Mouse (Mus musculus): ENCODE results near the gene Scn8a.

Gene Scn8a

GRCm38 (mm10) chr15:101069641-101070190 is 200.1 kb downstream of the Scn8a start:
- no peak for DNase-seq (ENCODE audit: low spot score in 2 of 2)

- DNase-seq (ENCODE audit: low spot score in 2 of 2) = no peak
Measured at GRCm38 (mm10) chr15:101070762-101071161, 201.1 kb downstream of the Scn8a start.

- no peak for DNase-seq (ENCODE audit: low spot score in 2 of 2)
Measured at GRCm38 (mm10) chr15:101072736-101073135, 203.1 kb downstream of the Scn8a start.

- no peak for DNase-seq (ENCODE audit: low spot score in 2 of 2)
Measured at GRCm38 (mm10) chr15:101074067-101074466, 204.4 kb downstream of the Scn8a start.

GRCm38 (mm10) chr15:101075150-101075549 is 205.5 kb downstream of the Scn8a start:
- no peak for DNase-seq (ENCODE audit: low spot score in 2 of 2)

GRCm38 (mm10) chr15:101075656-101076055 is 206.0 kb downstream of the Scn8a start:
- DNase-seq (ENCODE audit: low spot score in 2 of 2) = no peak

GRCm38 (mm10) chr15:101076071-101077000 is 206.7 kb downstream of the Scn8a start:
- no peak for DNase-seq (ENCODE audit: low spot score in 2 of 2)

GRCm38 (mm10) chr15:101077001-101077812 is 207.5 kb downstream of the Scn8a start:
- DNase-seq (ENCODE audit: low spot score in 2 of 2) = no peak

- DNase-seq (ENCODE audit: low spot score in 2 of 2) = no peak
Measured at GRCm38 (mm10) chr15:101077813-101078730, 208.4 kb downstream of the Scn8a start, which contains the start of gene Fignl2. TSS of gene Fignl2 (minus strand) at chr15:101078567.

GRCm38 (mm10) chr15:101078731-101079156 is 209.1 kb downstream of the Scn8a start:
- no peak for DNase-seq (ENCODE audit: low spot score in 2 of 2)

- no peak for DNase-seq (ENCODE audit: low spot score in 2 of 2)
Measured at GRCm38 (mm10) chr15:101080031-101080520, 210.4 kb downstream of the Scn8a start.

- no peak for DNase-seq (ENCODE audit: low spot score in 2 of 2)
Measured at GRCm38 (mm10) chr15:101081035-101081548, 211.4 kb downstream of the Scn8a start.

GRCm38 (mm10) chr15:101082236-101082635 is 212.6 kb downstream of the Scn8a start:
- no peak for DNase-seq (ENCODE audit: low spot score in 2 of 2)

- no peak for DNase-seq (ENCODE audit: low spot score in 2 of 2)
Measured at GRCm38 (mm10) chr15:101084499-101084898, 214.8 kb downstream of the Scn8a start.

- no peak for DNase-seq (ENCODE audit: low spot score in 2 of 2)
Measured at GRCm38 (mm10) chr15:101086451-101086850, 216.8 kb downstream of the Scn8a start.

- DNase-seq (ENCODE audit: low spot score in 2 of 2) = no peak
Measured at GRCm38 (mm10) chr15:101086956-101087355, 217.3 kb downstream of the Scn8a start.

GRCm38 (mm10) chr15:101088291-101088690 is 218.6 kb downstream of the Scn8a start:
- DNase-seq (ENCODE audit: low spot score in 2 of 2) = no peak

- DNase-seq (ENCODE audit: low spot score in 2 of 2) = no peak
Measured at GRCm38 (mm10) chr15:101091551-101091950, 221.9 kb downstream of the Scn8a start.

GRCm38 (mm10) chr15:101092121-101092828 is 222.6 kb downstream of the Scn8a start:
- DNase-seq (ENCODE audit: low spot score in 2 of 2) = no peak
